Mouse (Mus musculus) CH12.LX (cell line): ENCODE measurements at regions not wholly inside any gene's neighbourhood (a gene's known extent, or its start where the extent isn't known, plus 50 kb on each side); places are given as distances from the start of the nearest gene placed in this dataset.

Experiments used
- DNase-seq: peaks from one replicate; pipeline ENCODE4 v3.0.0-alpha.2; 2013; ENCODE audit errors: extremely low read depth
- H3K27ac ChIP-seq: 2 replicates; pipeline ENCODE4 v1.5.1; 2012; ENCODE audit warnings: low read depth, mild to moderate bottlenecking, control low read depth, moderate library complexity; ENCODE audit not compliant: insufficient read depth
- H3K27me3 ChIP-seq: replicated peaks from 2 replicates; pipeline ENCODE3; 2012; ENCODE audit warnings: inconsistent platforms
- H3K36me3 ChIP-seq, 2 experiments: replicated peaks in 1 of 2; 2 replicates each; pipeline versions ENCODE3 to v1.6.1; 2012; ENCODE audit warnings: inconsistent platforms in 1 of 2, low read length in 1 of 2, mild to moderate bottlenecking in 1 of 2, mixed read lengths in 1 of 2, moderate library complexity in 1 of 2; ENCODE audit not compliant: control insufficient read depth in 1 of 2, insufficient read depth in 1 of 2
- H3K4me1 ChIP-seq, 2 experiments: 2 replicates each; pipeline ENCODE4 v1.6.1; 2012; ENCODE audit warnings: inconsistent platforms in 1 of 2, moderate library complexity in 1 of 2; ENCODE audit not compliant: insufficient read depth in 2 of 2, control insufficient read depth in 1 of 2
- H3K4me2 ChIP-seq: 2 replicates; pipeline ENCODE4 v1.6.1; 2012; ENCODE audit warnings: low read depth, mild to moderate bottlenecking, control low read depth; ENCODE audit not compliant: poor library complexity, insufficient read depth, severe bottlenecking
- H3K4me3 ChIP-seq, 3 experiments: fragments of 150-350 bp in 1 of 3; sonication (generic) in 1 of 3; replicated peaks in 1 of 3; 2 replicates each; pipeline versions ENCODE3 to v1.5.1; 2011 to 2012; ENCODE audit warnings: low read depth in 2 of 3, low read length in 2 of 3, mild to moderate bottlenecking in 2 of 3, moderate library complexity in 2 of 3, control low read depth in 1 of 3, improper control_type of control experiment in 1 of 3, inconsistent platforms in 1 of 3, mixed read lengths in 1 of 3; ENCODE audit not compliant: poor library complexity in 1 of 3
- H3K79me2 ChIP-seq: replicated peaks from 2 replicates; pipeline ENCODE4 v1.6.1; 2012; ENCODE audit warnings: mild to moderate bottlenecking, moderate library complexity; ENCODE audit not compliant: control insufficient read depth, poor library complexity, insufficient read depth, severe bottlenecking; ENCODE audit errors: extremely low read depth
- H3K9ac ChIP-seq: 2 replicates; pipeline ENCODE4 v1.6.1; 2012; ENCODE audit warnings: low read depth, mild to moderate bottlenecking, control low read depth, moderate library complexity; ENCODE audit not compliant: insufficient read depth
- H3K9me3 ChIP-seq: replicated peaks from 2 replicates; pipeline ENCODE3; 2012; ENCODE audit warnings: low read length, inconsistent platforms, mixed read lengths
- BHLHE40 ChIP-seq: IDR thresholded peaks from 2 replicates; pipeline ENCODE4 v1.6.1; 2011; ENCODE audit warnings: mild to moderate bottlenecking, low read depth, low read length, improper control_type of control experiment
- CHD1 ChIP-seq: IDR thresholded peaks from 2 replicates; pipeline ENCODE4 v1.6.1; 2012; ENCODE audit warnings: low read depth, low read length, improper control_type of control experiment, inconsistent platforms
- CHD2 ChIP-seq: IDR thresholded peaks from 2 replicates; pipeline ENCODE4 v1.6.1; 2011; ENCODE audit warnings: low read length, improper control_type of control experiment
- CTCF ChIP-seq, 2 experiments: IDR thresholded peaks in 1 of 2; conservative IDR thresholded peaks in 1 of 2; 2 replicates each; pipeline ENCODE4 v1.5.1; 2011 to 2012; ENCODE audit warnings: low read depth in 2 of 2, low read length in 2 of 2, improper control_type of control experiment in 1 of 2, inconsistent platforms in 1 of 2, mild to moderate bottlenecking in 1 of 2, moderate library complexity in 1 of 2
- E2F4 ChIP-seq: IDR thresholded peaks from 2 replicates; pipeline ENCODE4 v1.6.1; 2011; ENCODE audit warnings: low read depth, low read length, improper control_type of control experiment; ENCODE audit not compliant: insufficient replicate concordance
- ELF1 ChIP-seq: IDR thresholded peaks from 2 replicates; pipeline ENCODE4 v1.6.1; 2014; ENCODE audit warnings: low read depth, mild to moderate bottlenecking, inconsistent platforms, low read length, improper control_type of control experiment
- EP300 ChIP-seq: IDR thresholded peaks from 2 replicates; pipeline ENCODE4 v1.6.1; 2011; ENCODE audit warnings: low read length, improper control_type of control experiment
- ETS1 ChIP-seq: conservative IDR thresholded peaks from 2 replicates; pipeline ENCODE4 v1.6.1; 2012; ENCODE audit warnings: low read depth, mild to moderate bottlenecking, inconsistent platforms, low read length, improper control_type of control experiment, moderate library complexity
- GABPA ChIP-seq: IDR thresholded peaks from 2 replicates; pipeline ENCODE4 v1.6.1; 2012; ENCODE audit warnings: low read depth, low read length, improper control_type of control experiment, inconsistent platforms; ENCODE audit not compliant: insufficient replicate concordance
- HCFC1 ChIP-seq: IDR thresholded peaks from 2 replicates; pipeline ENCODE4 v1.6.1; 2012; ENCODE audit warnings: low read depth, mild to moderate bottlenecking, inconsistent platforms, low read length, improper control_type of control experiment
- IRF4 ChIP-seq: IDR thresholded peaks from 2 replicates; pipeline ENCODE4 v1.6.1; 2014; ENCODE audit warnings: low read depth, mild to moderate bottlenecking, inconsistent platforms, low read length, improper control_type of control experiment
- JUN ChIP-seq: IDR thresholded peaks from 2 replicates; pipeline ENCODE4 v1.6.1; 2011; ENCODE audit warnings: low read depth, mild to moderate bottlenecking, low read length, improper control_type of control experiment, moderate library complexity; ENCODE audit not compliant: insufficient read depth
- JUND ChIP-seq: conservative IDR thresholded peaks from 2 replicates; pipeline ENCODE4 v1.6.1; 2011; ENCODE audit warnings: low read depth, low read length, improper control_type of control experiment
- KAT2A ChIP-seq: IDR thresholded peaks from 2 replicates; pipeline ENCODE4 v1.6.1; 2012; ENCODE audit warnings: low read length, improper control_type of control experiment, inconsistent platforms; ENCODE audit not compliant: insufficient replicate concordance
- MAFK ChIP-seq: IDR thresholded peaks from 2 replicates; pipeline ENCODE4 v1.6.1; 2011; ENCODE audit warnings: low read length, improper control_type of control experiment; ENCODE audit not compliant: insufficient replicate concordance
- MAX ChIP-seq: IDR thresholded peaks from 2 replicates; pipeline ENCODE4 v1.6.1; 2011; ENCODE audit warnings: low read length, improper control_type of control experiment
- MAZ ChIP-seq: IDR thresholded peaks from 2 replicates; pipeline ENCODE4 v1.6.1; 2012; ENCODE audit warnings: low read depth, mild to moderate bottlenecking, inconsistent platforms, low read length, improper control_type of control experiment, moderate library complexity
- MEF2A ChIP-seq: IDR thresholded peaks from 2 replicates; pipeline ENCODE4 v1.6.1; 2014; ENCODE audit warnings: low read depth, mild to moderate bottlenecking, inconsistent platforms, low read length, improper control_type of control experiment, borderline replicate concordance
- MXI1 ChIP-seq: IDR thresholded peaks from 2 replicates; pipeline ENCODE4 v1.6.1; 2011; ENCODE audit warnings: mild to moderate bottlenecking, low read depth, low read length, improper control_type of control experiment
- MYC ChIP-seq: IDR thresholded peaks from 2 replicates; pipeline ENCODE4 v1.6.1; 2011; ENCODE audit warnings: low read depth, mild to moderate bottlenecking, improper control_type of control experiment, low read length
- NELFE ChIP-seq: IDR thresholded peaks from 2 replicates; pipeline ENCODE4 v1.6.1; 2011; ENCODE audit warnings: low read depth, low read length, improper control_type of control experiment
- NRF1 ChIP-seq: IDR thresholded peaks from 2 replicates; pipeline ENCODE4 v1.6.1; 2014; ENCODE audit warnings: low read depth, mild to moderate bottlenecking, inconsistent platforms, low read length, improper control_type of control experiment, moderate library complexity
- PAX5 ChIP-seq: IDR thresholded peaks from 2 replicates; pipeline ENCODE4 v1.6.1; 2012; ENCODE audit warnings: low read length, inconsistent platforms, mixed read lengths
- POLR2A ChIP-seq: IDR thresholded peaks from 2 replicates; pipeline ENCODE4 v1.6.1; 2011; ENCODE audit warnings: low read depth, mild to moderate bottlenecking, improper control_type of control experiment, low read length
- POLR2AphosphoS2 ChIP-seq: IDR thresholded peaks from 2 replicates; pipeline ENCODE4 v1.6.1; 2011; ENCODE audit warnings: low read depth, low read length, improper control_type of control experiment
- RAD21 ChIP-seq: IDR thresholded peaks from 2 replicates; pipeline ENCODE4 v1.6.1; 2011; ENCODE audit warnings: low read depth, mild to moderate bottlenecking, low read length, improper control_type of control experiment, moderate library complexity
- RCOR1 ChIP-seq: conservative IDR thresholded peaks from 2 replicates; pipeline ENCODE4 v1.6.1; 2012; ENCODE audit warnings: low read depth, mild to moderate bottlenecking, inconsistent platforms, low read length, improper control_type of control experiment
- SIN3A ChIP-seq: IDR thresholded peaks from 2 replicates; pipeline ENCODE4 v1.6.1; 2012; ENCODE audit warnings: low read length, improper control_type of control experiment, inconsistent platforms
- SMC3 ChIP-seq: IDR thresholded peaks from 2 replicates; pipeline ENCODE4 v1.6.1; 2011; ENCODE audit warnings: low read depth, low read length, improper control_type of control experiment
- TBP ChIP-seq: conservative IDR thresholded peaks from 2 replicates; pipeline ENCODE4 v1.6.1; 2011; ENCODE audit warnings: low read depth, low read length, improper control_type of control experiment
- TCF12 ChIP-seq: IDR thresholded peaks from 2 replicates; pipeline ENCODE4 v1.6.1; 2014; ENCODE audit warnings: low read depth, mild to moderate bottlenecking, inconsistent platforms, low read length, improper control_type of control experiment
- UBTF ChIP-seq: IDR thresholded peaks from 2 replicates; pipeline ENCODE4 v1.6.1; 2012; ENCODE audit warnings: low read depth, mild to moderate bottlenecking, inconsistent platforms, low read length, improper control_type of control experiment, moderate library complexity
- USF1 ChIP-seq: IDR thresholded peaks from 2 replicates; pipeline ENCODE4 v1.6.1; 2014; ENCODE audit warnings: low read depth, mild to moderate bottlenecking, inconsistent platforms, low read length, improper control_type of control experiment
- USF2 ChIP-seq: conservative IDR thresholded peaks from 2 replicates; pipeline ENCODE4 v1.6.1; 2011; ENCODE audit warnings: low read depth, low read length, improper control_type of control experiment
- ZC3H11A ChIP-seq: IDR thresholded peaks from 2 replicates; pipeline ENCODE4 v1.6.1; 2012; ENCODE audit warnings: low read depth, mild to moderate bottlenecking, inconsistent platforms, low read length, improper control_type of control experiment
- ZKSCAN1 ChIP-seq: IDR thresholded peaks from 2 replicates; pipeline ENCODE4 v1.6.1; 2012; ENCODE audit warnings: low read depth, inconsistent platforms, low read length, improper control_type of control experiment, borderline replicate concordance
- ZMIZ1 ChIP-seq: IDR thresholded peaks from 2 replicates; pipeline ENCODE4 v1.6.1; 2012; ENCODE audit warnings: low read depth, mild to moderate bottlenecking, inconsistent platforms, low read length, improper control_type of control experiment
- ZNF384 ChIP-seq: IDR thresholded peaks from 2 replicates; pipeline ENCODE4 v1.6.1; 2012; ENCODE audit warnings: low read depth, low read length, improper control_type of control experiment, inconsistent platforms
- dilution Hi-C: fragments of 300-500 bp; cut with MboI; formaldehyde crosslinking; loops from 2 replicates; pipeline ENCODE4 v1.14.3; 2020; ENCODE audit warnings: low sequenced_read_pairs; ENCODE audit not compliant: extremely low pct_unique_long_range_greater_than_20kb, extremely low pct_ligation_motif_present
- in situ Hi-C: fragments of 300-500 bp; cut with MboI; formaldehyde crosslinking; loops from 3 replicates; pipeline ENCODE4 v1.14.3; 2019; ENCODE audit warnings: low sequenced_read_pairs, low pct_ligation_motif_present, low pct_unique_long_range_greater_than_20kb, mixed read lengths

GRCm38 (mm10) chr3:58159384-58159783 lies 255.1 kb upstream of the Tsc22d2 start:
- H3K27ac ChIP-seq, result no peak overlapping the region
- DNase-seq, result peak; percentile 60

GRCm38 (mm10) chr3:58162238-58162637 lies 252.3 kb upstream of the Tsc22d2 start:
- dilution Hi-C loops (no loop called here), in situ Hi-C loops (loop anchor here (10.0 to 25.0 kb wide), 3 partner anchors 333 to 625 kb away; no protein-coding TSS in a partner anchor)
- Histone ChIP-seq H3K9me3 (no peaks in the 10 kb centered on the region), H3K79me2 (no peaks in the 10 kb centered on the region), H3K4me2 (no peak overlapping the region), H3K4me3 (no peak overlapping the region), H3K9ac (no peak overlapping the region), H3K36me3 (no peaks in the 10 kb centered on the region), H3K27ac (no peak overlapping the region), H3K27me3 (no peaks in the 10 kb centered on the region), H3K4me1 (peaks cover 4 to 15% of the 10 kb centered on the region in 2 experiments; a peak in 3 of 4 replicates)
- TF ChIP-seq NRF1, result no peak
- DNase-seq, result no peak

More at GRCm38 (mm10) chr3:58159384-58159783, 255.1 kb upstream of the Tsc22d2 start:
- no peak overlapping the region for H3K4me2 ChIP-seq
- no peaks in the 10 kb centered on the region for H3K27me3 ChIP-seq
- no peaks in the 10 kb centered on the region for H3K36me3 ChIP-seq
- no peaks in the 10 kb centered on the region for H3K9me3 ChIP-seq
- dilution Hi-C loops (no loop called here), in situ Hi-C loops (loop anchor here (25.0 kb wide), 2 partner anchors 503 to 628 kb away; no protein-coding TSS in a partner anchor)
- TF ChIP-seq RAD21, result peak; percentile 68
- TF ChIP-seq POLR2AphosphoS2, result no peak
- no peak for TF ChIP-seq ELF1
- TF ChIP-seq ZMIZ1, result no peak
- no peak for TF ChIP-seq ZKSCAN1
- no peak for TF ChIP-seq NELFE
- TF ChIP-seq EP300, result no peak
- no peak for TF ChIP-seq MXI1
- TF ChIP-seq ETS1, result no peak
- no peak for TF ChIP-seq SIN3A
- 0 out of 2 replicates have a peak, but pooled peaks have one; percentile 1 for TF ChIP-seq ZC3H11A
- TF ChIP-seq MAZ, result no peak
- TF ChIP-seq MAFK, result no peak
- TF ChIP-seq SMC3, result peak; percentile 76
- TF ChIP-seq BHLHE40, result peak; percentile 51
- no peak for TF ChIP-seq TBP
- TF ChIP-seq IRF4, result no peak
- no peak for TF ChIP-seq MEF2A
- TF ChIP-seq RCOR1, result no peak
- TF ChIP-seq PAX5, result no peak
- peak; percentile 84 to 93 for TF ChIP-seq CTCF (conservative IDR thresholded peaks at IDR 0.05 in 1 of 2, IDR thresholded peaks at IDR 0.05 in 1 of 2; ENCODE audit: low read depth in 2 of 2, low read length in 2 of 2)
- no peak for TF ChIP-seq ZNF384
- 0 out of 2 replicates have a peak, but pooled peaks have one; percentile 35 for TF ChIP-seq MAX
- no peak for TF ChIP-seq HCFC1
- TF ChIP-seq MYC, result peak; percentile 66; the same call in 1 of the 2 replicates
- TF ChIP-seq KAT2A, result no peak
- no peak for TF ChIP-seq JUND
- no peak for TF ChIP-seq USF2
- TF ChIP-seq E2F4, result no peak
- TF ChIP-seq JUN, result no peak
- TF ChIP-seq GABPA, result no peak
- no peak for TF ChIP-seq USF1
- TF ChIP-seq TCF12, result no peak
- no peak for TF ChIP-seq NRF1
- TF ChIP-seq UBTF, result no peak
- TF ChIP-seq POLR2A, result no peak
- TF ChIP-seq CHD1, result no peak
- TF ChIP-seq CHD2, result no peak
- peaks cover 4 to 8% of the 10 kb centered on the region in 2 experiments; a peak in 3 of 4 replicates for H3K4me1 ChIP-seq
- no peak overlapping the region for H3K9ac ChIP-seq
- no peak overlapping the region for H3K4me3 ChIP-seq
- H3K79me2 ChIP-seq, result no peaks in the 10 kb centered on the region
